In the genomic region with DNA sequence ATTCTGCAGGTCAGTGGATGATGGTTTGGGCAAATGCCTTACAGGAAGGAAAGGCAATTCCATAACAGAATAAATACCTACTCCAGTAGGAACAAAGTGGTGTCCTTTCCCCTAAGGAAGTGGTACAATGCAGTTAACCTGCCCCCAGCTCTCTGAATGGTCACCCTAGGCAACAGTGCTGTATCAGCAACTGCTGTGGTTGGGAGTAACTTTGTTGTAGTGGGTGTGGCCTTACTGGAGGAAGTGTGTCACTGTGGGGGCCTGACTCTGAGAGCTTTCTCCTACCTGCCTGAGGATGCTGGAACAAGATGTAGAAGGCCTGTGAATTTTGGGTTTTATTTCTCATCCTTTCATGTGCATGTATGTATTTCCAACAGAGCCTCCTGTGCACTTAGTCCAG, we compare ENCODE assay signal across 24 mouse cellular contexts. TPM values are rescaled to one million over a fixed set of nuclear protein-coding genes. Genes with fewer than 3 reads are reported as not detected.
DNase-seq lines count a peak whose midpoint lies in the region; ATAC-seq lines count a peak whose summit lies in the region.
"Not testable (repeated sequence)": the region's sequence is repeated elsewhere in the genome, so short reads cannot be mapped to it uniquely, and the experiment has no call there.
"Had no signal": no experiment of that assay in that cellular context is flagged by ENCODE, and none has a peak within 500 bp of the region (broad histone marks: within the 10 kb centered on the region; RNA-seq: fewer than 3 reads in every experiment).

No protein-coding gene starts in this region.

- H3K36me3 ChIP-seq in liver, embryonic 13.5 days, result not testable (repeated sequence)

- not testable (repeated sequence) for H3K4me2 ChIP-seq in liver, embryonic 13.5 days

- H3K27me3 ChIP-seq in liver, embryonic 13.5 days, result not testable (repeated sequence)

- H3K9me3 ChIP-seq in liver, embryonic 13.5 days (replicated peaks), result not testable (repeated sequence)

- not testable (repeated sequence) for H3K4me1 ChIP-seq in liver, embryonic 13.5 days (replicated peaks)

- H3K9ac ChIP-seq in liver, embryonic 13.5 days, result not testable (repeated sequence)

- not testable (repeated sequence) for H3K27ac ChIP-seq in liver, embryonic 13.5 days

- DNase-seq in liver, embryonic 13.5 days, result not testable (repeated sequence)

- peak; percentile 97 for ATAC-seq in common myeloid progenitor, adult 5-6 weeks (replicated peaks; ENCODE audit: low read depth, poor library complexity, severe bottlenecking)
- peak; percentile 86 for ATAC-seq in granulocyte monocyte progenitor cell, adult 5-6 weeks (replicated peaks; ENCODE audit: poor library complexity, severe bottlenecking)
- peak; percentile 48 for ATAC-seq in inflammation-experienced regulatory T-cells, adult 6 months
- peak; percentile 63 for ATAC-seq in liver, embryonic 13.5 days (ENCODE audit: low read depth)
- peak; percentile 87 for ATAC-seq in megakaryocyte, adult 5-6 weeks (ENCODE audit: poor library complexity, severe bottlenecking)
- 0 out of 2 replicates have a peak, but pooled peaks have one; percentile 36 for ATAC-seq in neutrophil, adult 5-6 weeks (ENCODE audit: extremely low read depth, insufficient number of reproducible peaks, low FRiP score, poor library complexity, severe bottlenecking)

- not testable (repeated sequence) for H3K4me3 ChIP-seq in liver, embryonic 13.5 days (replicated peaks)

RNA-seq across cellular contexts. Expression of gene Hist1h2br, which starts 12.8 kb away (rescaled TPM):
- 234 and 268 TPM in 2 replicates for total RNA-seq in common myeloid progenitor, adult 5-6 weeks (2017)
- total RNA-seq in granulocyte monocyte progenitor cell, adult 5-6 weeks (2014; fragmentation: Nextera tagmentation), result 243 and 249 TPM in 2 replicates
- total RNA-seq in granulocyte monocyte progenitor cell, adult 5-6 weeks (2017), result 665 and 823 TPM in 2 replicates
- polyA plus RNA-seq in inflammation-experienced regulatory T-cells, adult 6 months (2017; shearing (Covaris generic)), result 10 to 100 TPM in 1 of 3 experiments, 1 to 10 TPM in 1, not detected in 1; 6.1 to 12.2 TPM
- polyA plus RNA-seq in liver, embryonic 13.5 days (2015; fragmentation: Nextera tagmentation; extraction: Ambion mirVana), result 22.5 and 35.7 TPM in 2 replicates
- 322 and 378 TPM in 2 replicates for total RNA-seq in megakaryocyte, adult 5-6 weeks (2015)
- 273 and 294 TPM in 2 replicates for total RNA-seq in megakaryocyte, adult 5-6 weeks (2017)
- 63.3 and 83.2 TPM in 2 replicates for total RNA-seq in neutrophil, adult 5-6 weeks (2017)

RNA-seq across cellular contexts. Expression of gene Hist1h2ap, which starts 13.0 kb away (rescaled TPM):
- total RNA-seq in common myeloid progenitor, adult 5-6 weeks (2017), result 1,879 and 2,229 TPM in 2 replicates
- 38.3 and 85.3 TPM in 2 replicates for total RNA-seq in granulocyte monocyte progenitor cell, adult 5-6 weeks (2014; fragmentation: Nextera tagmentation)
- total RNA-seq in granulocyte monocyte progenitor cell, adult 5-6 weeks (2017), result 5,843 and 7,480 TPM in 2 replicates
- 100 to 1,000 TPM in 1 of 3 experiments, 10 to 100 TPM in 2; 58.0 to 576 (median 60.6) TPM for polyA plus RNA-seq in inflammation-experienced regulatory T-cells, adult 6 months (2017; shearing (Covaris generic))
- polyA plus RNA-seq in liver, embryonic 13.5 days (2015; fragmentation: Nextera tagmentation; extraction: Ambion mirVana), result 4,833 and 5,264 TPM in 2 replicates
- total RNA-seq in megakaryocyte, adult 5-6 weeks (2015), result 111 and 142 TPM in 2 replicates
- 857 and 1,070 TPM in 2 replicates for total RNA-seq in megakaryocyte, adult 5-6 weeks (2017)
- total RNA-seq in neutrophil, adult 5-6 weeks (2017), result 129 and 254 TPM in 2 replicates
- total RNA-seq: gastrocnemius, adult 18-20 months had no signal

RNA-seq across cellular contexts. Expression of gene Hist1h4n, which starts 14.4 kb away (rescaled TPM):
- total RNA-seq in common myeloid progenitor, adult 5-6 weeks (2017), result 2,940 and 3,195 TPM in 2 replicates
- 21.5 and 58.9 TPM in 2 replicates for total RNA-seq in granulocyte monocyte progenitor cell, adult 5-6 weeks (2014; fragmentation: Nextera tagmentation)
- 1,825 and 2,129 TPM in 2 replicates for total RNA-seq in granulocyte monocyte progenitor cell, adult 5-6 weeks (2017)
- polyA plus RNA-seq in inflammation-experienced regulatory T-cells, adult 6 months (2017; shearing (Covaris generic)), result 1 to 10 TPM in 2 of 3 experiments, not detected in 1; 6.5 to 9.3 TPM
- 14.8 and 21.6 TPM in 2 replicates for polyA plus RNA-seq in liver, embryonic 13.5 days (2015; fragmentation: Nextera tagmentation; extraction: Ambion mirVana)
- 60.0 and 63.1 TPM in 2 replicates for total RNA-seq in megakaryocyte, adult 5-6 weeks (2015)
- 1,683 and 2,067 TPM in 2 replicates for total RNA-seq in megakaryocyte, adult 5-6 weeks (2017)
- total RNA-seq in neutrophil, adult 5-6 weeks (2017), result 171 and 217 TPM in 2 replicates
- total RNA-seq: gastrocnemius, postnatal 36 days had no signal

RNA-seq across cellular contexts. Expression of gene Hist1h4m, which starts 34.8 kb away (rescaled TPM):
- 3,201 and 5,019 TPM in 2 replicates for total RNA-seq in common myeloid progenitor, adult 5-6 weeks (2017)
- total RNA-seq in granulocyte monocyte progenitor cell, adult 5-6 weeks (2014; fragmentation: Nextera tagmentation), result 72.5 and 88.1 TPM in 2 replicates
- 1,782 and 2,792 TPM in 2 replicates for total RNA-seq in granulocyte monocyte progenitor cell, adult 5-6 weeks (2017)
- 10 to 100 TPM in 1 of 3 experiments, 1 to 10 TPM in 2; 5.8 to 17.9 (median 8.9) TPM for polyA plus RNA-seq in inflammation-experienced regulatory T-cells, adult 6 months (2017; shearing (Covaris generic))
- polyA plus RNA-seq in liver, embryonic 13.5 days (2015; fragmentation: Nextera tagmentation; extraction: Ambion mirVana), result not detected in 2 replicates
- 67.9 and 71.7 TPM in 2 replicates for total RNA-seq in megakaryocyte, adult 5-6 weeks (2015)
- total RNA-seq in megakaryocyte, adult 5-6 weeks (2017), result 1,995 and 3,050 TPM in 2 replicates
- 341 and 383 TPM in 2 replicates for total RNA-seq in neutrophil, adult 5-6 weeks (2017)
- polyA plus RNA-seq: C2C12; embryonic facial prominence, embryonic 12.5 days; embryonic facial prominence, embryonic 15.5 days; forebrain, embryonic 10.5 days; forebrain, embryonic 13.5 days; forebrain, embryonic 16.5 days; heart, embryonic 11.5 days; heart, embryonic 14.5 days; hindbrain, embryonic 11.5 days; hindbrain, embryonic 14.5 days; hindbrain, postnatal 0 days; intestine, embryonic 14.5 days had no signal

RNA-seq across cellular contexts. Expression of gene Hist1h2ao, which starts 36.1 kb away (rescaled TPM):
- total RNA-seq in common myeloid progenitor, adult 5-6 weeks (2017), result 626 and 966 TPM in 2 replicates
- 54.5 TPM in 1 of 2 replicates, not detected in the other for total RNA-seq in granulocyte monocyte progenitor cell, adult 5-6 weeks (2014; fragmentation: Nextera tagmentation)
- 38.4 TPM in 1 of 2 replicates, not detected in the other for total RNA-seq in granulocyte monocyte progenitor cell, adult 5-6 weeks (2017)
- 10 to 100 TPM in 1 of 3 experiments, 1 to 10 TPM in 1, not detected in 1; 2.4 to 11.2 TPM for polyA plus RNA-seq in inflammation-experienced regulatory T-cells, adult 6 months (2017; shearing (Covaris generic))
- polyA plus RNA-seq in liver, embryonic 13.5 days (2015; fragmentation: Nextera tagmentation; extraction: Ambion mirVana), result 1.4 and 1.6 TPM in 2 replicates
- total RNA-seq in megakaryocyte, adult 5-6 weeks (2015), result 149 and 256 TPM in 2 replicates
- total RNA-seq in megakaryocyte, adult 5-6 weeks (2017), result 2,161 and 2,311 TPM in 2 replicates
- total RNA-seq in neutrophil, adult 5-6 weeks (2017), result 88.7 TPM in 1 of 2 replicates, not detected in the other
- total RNA-seq: adrenal gland, postnatal 10 days; ES-E14; heart, postnatal 10 days; heart, postnatal 36 days; hindbrain, postnatal 0 days had no signal
- polyA plus RNA-seq: C2C12; embryonic facial prominence, embryonic 12.5 days; embryonic facial prominence, embryonic 15.5 days; forebrain, embryonic 10.5 days; forebrain, embryonic 13.5 days; forebrain, embryonic 16.5 days; heart, embryonic 11.5 days; heart, embryonic 14.5 days; hindbrain, embryonic 11.5 days; hindbrain, embryonic 14.5 days; hindbrain, postnatal 0 days; intestine, embryonic 14.5 days had no signal

Comparison
In these comparisons a context has a peak if more than half of its experiments do, and no peak if none do; other contexts are left out.
1. ATAC-seq: peak in every context shown above with its lines; median percentile 97 in common myeloid progenitor, adult 5-6 weeks; 87 in megakaryocyte, adult 5-6 weeks; 86 in granulocyte monocyte progenitor cell, adult 5-6 weeks; 63 in liver, embryonic 13.5 days; 48 in inflammation-experienced regulatory T-cells, adult 6 months; 36 in neutrophil, adult 5-6 weeks.